Mouse (Mus musculus) olfactory bulb, adult 2 months (tissue): ENCODE measurements around the gene Utrn.

Experiments used
- CTCF ChIP-seq: fragments of 200-500 bp; IDR thresholded peaks from 2 replicates; pipeline ENCODE4 v1.5.1; 2012; ENCODE audit warnings: low read depth, mild to moderate bottlenecking, low read length, moderate library complexity; ENCODE audit not compliant: insufficient read depth
- POLR2A ChIP-seq: fragments of 200-500 bp; IDR thresholded peaks from 2 replicates; pipeline ENCODE4 v1.6.1; 2012; ENCODE audit warnings: mild to moderate bottlenecking, low read depth, low read length, moderate library complexity; ENCODE audit not compliant: insufficient read depth

GRCm38 (mm10) chr10:12700576-12700975, 168.6 kb downstream of the Utrn start:
- no peak for TF ChIP-seq CTCF
- TF ChIP-seq POLR2A, result no peak
